Mouse (Mus musculus) spleen, postnatal 4 days (tissue): ENCODE results near the gene Rnf31.
A peak's percentile ranks its signal among the peaks of the same experiment; 100 is the strongest.

ENCODE experiments used
- DNase-seq, 2 experiments: peaks; one replicate each; pipeline ENCODE4 v3.0.0; 2022; ENCODE audit warnings: low spot score in 2 of 2

Rnf31 gene

GRCm38 (mm10) chr14:55577871-55578667 lies 13.4 kb upstream of the Rnf31 start, which contains the start of gene Psme1:
Gene Psme1, plus strand, starts transcription at chr14:55578123.
- DNase-seq = peak; percentile 77 to 88

GRCm38 (mm10) chr14:55578668-55579269 lies 12.7 kb upstream of the Rnf31 start:
- peak; percentile 62 to 82 for DNase-seq

- no peak for DNase-seq
Measured at GRCm38 (mm10) chr14:55579511-55580496, 11.7 kb upstream of the Rnf31 start.

GRCm38 (mm10) chr14:55580731-55581130 lies 10.8 kb upstream of the Rnf31 start:
- no peak for DNase-seq

GRCm38 (mm10) chr14:55581981-55582681 lies 9.4 kb upstream of the Rnf31 start:
- no peak for DNase-seq

- DNase-seq = no peak
Measured at GRCm38 (mm10) chr14:55584303-55584701, 7.2 kb upstream of the Rnf31 start.

- peak; percentile 83 to 87 for DNase-seq
Measured at GRCm38 (mm10) chr14:55584702-55585565, 6.6 kb upstream of the Rnf31 start, which contains the start of gene Emc9. Gene Emc9, minus strand, starts transcription at chr14:55585302.

- no peak for DNase-seq
Measured at GRCm38 (mm10) chr14:55585566-55585960, 5.9 kb upstream of the Rnf31 start.

- no peak for DNase-seq
Measured at GRCm38 (mm10) chr14:55586149-55586548, 5.4 kb upstream of the Rnf31 start.

- DNase-seq = no peak
Measured at GRCm38 (mm10) chr14:55589271-55589670, 2.2 kb upstream of the Rnf31 start.

GRCm38 (mm10) chr14:55589771-55590448 lies 1.6 kb upstream of the Rnf31 start:
- DNase-seq = no peak

- DNase-seq = peak; percentile 83 to 87
Measured at GRCm38 (mm10) chr14:55590748-55591330, 669 bp upstream of the Rnf31 start, which contains the start of gene Psme2. Gene Psme2, minus strand, starts transcription at chr14:55591113.

- DNase-seq = no peak
Measured at GRCm38 (mm10) chr14:55592226-55592625, 718 bp downstream of the Rnf31 start.

GRCm38 (mm10) chr14:55596036-55596690 lies 4.7 kb downstream of the Rnf31 start:
- no peak for DNase-seq

GRCm38 (mm10) chr14:55598521-55599390 lies 7.2 kb downstream of the Rnf31 start:
- DNase-seq = no peak

- no peak for DNase-seq
Measured at GRCm38 (mm10) chr14:55603271-55603632, 11.7 kb downstream of the Rnf31 start, which contains the start of gene Irf9. Gene Irf9, plus strand, starts transcription at chr14:55603571.
